Mouse (Mus musculus): ENCODE measurements around the gene Nup214. TPM values are rescaled to one million over a fixed set of nuclear protein-coding genes. Genes with fewer than 3 reads are reported as not detected.

Nup214 gene
- polyA plus RNA-seq (2015; fragmentation: Nextera tagmentation; extraction: Ambion mirVana): 91.5 and 94.7 TPM in 2 replicates

- Histone ChIP-seq H3K4me3 (replicated peaks) (peak within 1 kb of the TSS; percentile 94), H3K9me3 (replicated peaks) (no peaks in the 10 kb centered on the region), H3K36me3 (peaks cover 55% of the 10 kb centered on the region), H3K4me1 (peaks cover 18% of the 10 kb centered on the region), H3K9ac (peak within 1 kb of the TSS; percentile 92), H3K27ac (peak within 1 kb of the TSS; percentile 87), H3K4me2 (peak within 1 kb of the TSS; percentile 90), H3K27me3 (no peaks in the 10 kb centered on the region)
- WGBS: 0% methylated on average over 60 of the region's 60 CpGs
- peak; percentile 99 for ATAC-seq (replicated peaks; ENCODE audit: low FRiP score)
These were observed at the start of gene Nup214 for GRCm38 (mm10) chr2:31974141-31974808. TSS of gene Nup214 (plus strand) at chr2:31974436.

DNA sequence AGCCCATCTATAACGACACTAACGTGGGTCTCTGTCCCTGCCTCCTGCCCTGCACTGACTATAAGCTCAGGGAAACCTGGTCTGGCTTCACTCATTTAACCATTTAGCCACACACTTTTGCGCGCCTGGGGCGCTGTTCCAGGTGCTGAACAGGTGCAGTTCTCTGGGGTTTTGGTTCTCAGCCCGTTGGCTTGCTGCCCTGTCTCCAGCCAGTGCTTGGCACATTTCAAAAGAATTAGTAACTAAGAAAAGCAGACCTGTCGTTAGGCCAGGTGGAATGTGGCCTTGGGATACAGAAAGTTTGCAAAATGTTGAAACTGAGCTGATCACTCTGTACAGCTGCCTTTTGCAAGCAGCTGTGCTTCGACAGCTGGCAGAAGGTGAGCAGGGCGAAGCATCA, 49.4 kb upstream of the Nup214 start:
- 0 out of 2 replicates have a peak, but pooled peaks cover 9% of the 10 kb centered on the region for H3K27me3 ChIP-seq
- 32% methylated on average over 9 of the region's 9 CpGs for WGBS
- no peak overlapping the region for H3K4me3 ChIP-seq (replicated peaks)
- no peak overlapping the region for H3K9ac ChIP-seq
- ATAC-seq (replicated peaks; ENCODE audit: low FRiP score): no peak
- H3K4me2 ChIP-seq: no peak overlapping the region
- no peaks in the 10 kb centered on the region for H3K9me3 ChIP-seq (replicated peaks)
- H3K27ac ChIP-seq: no peak overlapping the region
- no peaks in the 10 kb centered on the region for H3K4me1 ChIP-seq
- no peaks in the 10 kb centered on the region for H3K36me3 ChIP-seq

GRCm38 (mm10) chr2:31925936-31926335, 48.3 kb upstream of the Nup214 start:
- ATAC-seq (replicated peaks; ENCODE audit: low FRiP score): no peak
- 52% methylated on average over 4 of the region's 4 CpGs for WGBS

GRCm38 (mm10) chr2:31929664-31930063, 44.6 kb upstream of the Nup214 start:
- no peak for ATAC-seq (replicated peaks; ENCODE audit: low FRiP score)
- WGBS: 77% methylated on average over 3 of the region's 3 CpGs
- Histone ChIP-seq H3K4me2 (no peak overlapping the region), H3K4me1 (no peaks in the 10 kb centered on the region), H3K27ac (no peak overlapping the region), H3K36me3 (no peaks in the 10 kb centered on the region), H3K9me3 (replicated peaks) (no peaks in the 10 kb centered on the region), H3K4me3 (replicated peaks) (no peak overlapping the region), H3K27me3 (no peaks in the 10 kb centered on the region), H3K9ac (no peak overlapping the region)

More at GRCm38 (mm10) chr2:31925936-31926335, 48.3 kb upstream of the Nup214 start:
- Histone ChIP-seq H3K27me3 (0 out of 2 replicates have a peak, but pooled peaks cover 3% of the 10 kb centered on the region), H3K36me3 (no peaks in the 10 kb centered on the region), H3K4me3 (replicated peaks) (no peak overlapping the region), H3K9me3 (replicated peaks) (no peaks in the 10 kb centered on the region), H3K4me1 (no peaks in the 10 kb centered on the region), H3K27ac (no peak overlapping the region), H3K4me2 (no peak overlapping the region), H3K9ac (no peak overlapping the region)

DNA sequence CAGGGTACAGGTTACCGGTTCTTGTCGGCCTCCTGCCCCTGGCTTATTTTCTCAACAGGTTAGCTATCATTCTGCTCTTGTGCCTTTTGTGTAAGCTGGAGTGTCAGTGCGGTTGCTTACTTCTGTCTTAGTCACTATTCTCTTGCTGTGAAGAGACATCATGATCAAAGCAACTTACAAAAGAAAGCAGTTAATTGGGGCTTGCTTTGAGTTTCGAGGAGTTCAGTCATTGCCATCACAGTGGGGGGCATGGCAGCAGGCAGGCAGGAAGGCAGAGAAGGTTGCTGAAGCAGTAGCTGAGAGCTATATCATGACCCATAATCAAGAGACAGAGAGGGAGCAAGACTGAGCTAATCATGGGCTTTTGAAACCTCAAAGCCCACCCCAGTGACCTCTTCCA, 39.7 kb upstream of the Nup214 start:
- H3K36me3 ChIP-seq: no peaks in the 10 kb centered on the region
- no peaks in the 10 kb centered on the region for H3K4me1 ChIP-seq
- H3K27ac ChIP-seq: no peak overlapping the region
- no peaks in the 10 kb centered on the region for H3K9me3 ChIP-seq (replicated peaks)
- no peak overlapping the region for H3K4me2 ChIP-seq
- no peak overlapping the region for H3K4me3 ChIP-seq (replicated peaks)
- H3K9ac ChIP-seq: no peak overlapping the region
- WGBS: 37% methylated on average over 4 of the region's 4 CpGs
- ATAC-seq (replicated peaks; ENCODE audit: low FRiP score): no peak
- no peaks in the 10 kb centered on the region for H3K27me3 ChIP-seq

GRCm38 (mm10) chr2:31935054-31935453, 39.2 kb upstream of the Nup214 start:
- Histone ChIP-seq H3K4me2 (no peak overlapping the region), H3K27me3 (no peaks in the 10 kb centered on the region), H3K9me3 (replicated peaks) (no peaks in the 10 kb centered on the region), H3K9ac (no peak overlapping the region), H3K27ac (no peak overlapping the region), H3K4me3 (replicated peaks) (no peak overlapping the region), H3K36me3 (no peaks in the 10 kb centered on the region), H3K4me1 (no peaks in the 10 kb centered on the region)
- ATAC-seq (replicated peaks; ENCODE audit: low FRiP score): no peak
- 23% methylated on average over 4 of the region's 4 CpGs for WGBS

DNA sequence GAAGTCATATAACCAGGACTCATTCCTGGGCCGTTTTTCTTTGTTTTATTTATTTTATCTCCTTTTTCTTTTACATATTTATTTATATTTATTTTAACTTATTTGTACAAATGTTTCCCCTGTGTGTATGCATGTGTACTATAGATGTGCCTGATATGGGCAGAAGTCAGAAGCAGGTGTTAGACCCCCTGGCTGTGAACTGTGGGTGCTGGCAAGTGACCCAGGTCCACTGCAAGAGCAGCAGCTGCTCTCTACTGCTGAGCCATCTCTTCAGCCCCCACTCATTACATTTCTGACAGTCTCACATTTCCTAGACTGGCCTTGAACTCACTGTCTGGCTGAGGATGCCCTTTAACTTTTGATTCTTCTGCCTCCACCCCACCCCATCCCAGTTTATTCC, 35.9 kb upstream of the Nup214 start:
- WGBS: 82% methylated on average over 1 of the region's 1 CpGs
- ATAC-seq (replicated peaks; ENCODE audit: low FRiP score): no peak
- Histone ChIP-seq H3K36me3 (no peaks in the 10 kb centered on the region), H3K4me2 (no peak overlapping the region), H3K9ac (no peak overlapping the region), H3K4me1 (no peaks in the 10 kb centered on the region), H3K27me3 (no peaks in the 10 kb centered on the region), H3K9me3 (replicated peaks) (no peaks in the 10 kb centered on the region), H3K4me3 (replicated peaks) (no peak overlapping the region), H3K27ac (no peak overlapping the region)

DNA sequence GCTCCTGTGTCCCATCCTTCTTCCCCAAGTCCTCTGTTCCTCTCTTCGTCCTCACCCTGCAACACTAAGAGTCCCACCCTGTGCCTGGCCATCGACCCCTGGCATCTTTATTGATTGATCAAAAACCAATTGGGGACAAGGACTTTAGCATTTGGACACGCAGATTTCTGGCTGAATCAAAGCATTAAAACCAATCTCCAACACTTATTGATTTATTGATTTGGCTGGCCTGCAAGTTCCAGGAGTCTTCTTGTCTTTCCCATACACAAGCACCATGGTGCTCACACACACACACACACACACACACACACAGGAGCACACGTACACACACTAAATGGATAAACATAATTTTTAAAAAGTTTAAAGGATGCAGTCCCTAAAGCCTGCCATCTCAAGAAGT, 31.2 kb upstream of the Nup214 start:
- ATAC-seq (replicated peaks; ENCODE audit: low FRiP score): no peak
- Histone ChIP-seq H3K9ac (no peak overlapping the region), H3K4me3 (replicated peaks) (no peak overlapping the region), H3K9me3 (replicated peaks) (no peaks in the 10 kb centered on the region), H3K4me1 (no peaks in the 10 kb centered on the region), H3K27ac (no peak overlapping the region), H3K4me2 (no peak overlapping the region), H3K36me3 (no peaks in the 10 kb centered on the region), H3K27me3 (0 out of 2 replicates have a peak, but pooled peaks cover 3% of the 10 kb centered on the region)
- WGBS: 84% methylated on average over 4 of the region's 4 CpGs

DNA sequence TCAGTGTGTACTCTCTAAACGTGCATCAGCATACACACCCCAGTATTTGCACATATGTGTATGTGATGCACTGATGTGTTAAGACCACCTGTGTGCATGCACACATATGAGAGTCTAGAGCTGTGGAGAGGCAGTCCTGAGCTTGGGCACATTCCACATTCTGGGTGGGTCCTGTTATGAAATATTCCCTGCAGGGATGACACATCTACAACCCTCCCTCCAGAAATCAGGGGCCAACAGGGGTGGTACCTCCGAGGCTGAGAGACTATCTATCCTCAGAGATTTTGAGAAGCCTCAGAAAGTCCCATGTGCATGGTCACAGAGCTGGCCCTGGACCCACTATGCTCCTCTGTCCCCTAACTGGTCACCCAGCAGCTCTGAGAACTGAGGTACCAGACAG, 28.7 kb upstream of the Nup214 start:
- WGBS: 80% methylated on average over 2 of the region's 2 CpGs
- peaks cover 3% of the 10 kb centered on the region; the same call in 1 of the 2 replicates for H3K27me3 ChIP-seq
- H3K4me2 ChIP-seq: no peak overlapping the region
- peaks cover 7% of the 10 kb centered on the region for H3K4me1 ChIP-seq
- no peak overlapping the region for H3K27ac ChIP-seq
- no peak overlapping the region for H3K4me3 ChIP-seq (replicated peaks)
- ATAC-seq (replicated peaks; ENCODE audit: low FRiP score): no peak
- no peaks in the 10 kb centered on the region for H3K9me3 ChIP-seq (replicated peaks)
- H3K9ac ChIP-seq: no peak overlapping the region
- no peaks in the 10 kb centered on the region for H3K36me3 ChIP-seq

DNA sequence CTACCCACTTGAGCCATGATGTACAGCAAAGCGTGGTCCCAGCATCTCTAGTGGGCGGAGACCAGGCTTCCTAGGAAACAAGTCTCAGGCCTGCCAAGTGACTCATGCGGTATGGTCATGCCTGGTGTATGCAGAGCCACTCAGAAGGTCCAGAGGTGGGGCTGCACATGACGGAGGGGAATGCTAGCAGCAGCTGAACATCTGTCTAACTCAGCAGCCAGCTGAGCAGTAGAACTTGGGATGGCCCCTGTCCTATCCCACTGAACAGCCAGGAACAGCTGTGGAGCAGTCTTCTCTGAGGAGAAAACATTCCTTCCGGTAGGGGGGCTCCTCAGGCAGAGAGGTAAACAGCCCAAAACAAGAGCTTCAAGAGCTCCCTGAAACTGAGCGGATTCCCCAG, 25.8 kb upstream of the Nup214 start:
- H3K9ac ChIP-seq: no peak overlapping the region
- 81% methylated on average over 6 of the region's 6 CpGs for WGBS
- H3K27me3 ChIP-seq: peaks cover 3% of the 10 kb centered on the region; the same call in 1 of the 2 replicates
- H3K4me1 ChIP-seq: peaks cover 35% of the 10 kb centered on the region
- no peak overlapping the region for H3K4me3 ChIP-seq (replicated peaks)
- ATAC-seq (replicated peaks; ENCODE audit: low FRiP score): no peak
- H3K4me2 ChIP-seq: no peak overlapping the region
- no peaks in the 10 kb centered on the region for H3K36me3 ChIP-seq
- no peak overlapping the region for H3K27ac ChIP-seq
- H3K9me3 ChIP-seq (replicated peaks): no peaks in the 10 kb centered on the region

DNA sequence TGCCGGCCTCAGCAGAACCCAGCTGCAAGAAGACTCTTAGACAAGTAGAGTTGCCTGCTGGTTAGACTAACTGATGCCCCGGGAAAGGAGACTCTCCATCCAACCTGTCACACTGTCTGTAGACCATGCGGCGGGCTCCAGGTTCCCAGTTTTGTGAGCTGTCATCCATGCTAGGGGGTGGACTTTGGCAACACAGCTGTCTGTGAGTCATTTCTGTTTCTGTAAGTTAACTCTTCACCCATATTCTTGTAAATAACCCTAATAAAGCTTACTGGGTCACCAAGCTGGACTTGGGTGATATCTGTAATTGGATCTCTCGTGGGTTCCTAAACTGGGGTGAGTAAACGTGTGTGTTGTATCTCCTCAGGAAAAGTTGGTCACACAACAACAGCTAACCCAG, 25.4 kb upstream of the Nup214 start:
- ATAC-seq (replicated peaks; ENCODE audit: low FRiP score): no peak
- no peak overlapping the region for H3K4me2 ChIP-seq
- no peak overlapping the region for H3K27ac ChIP-seq
- no peak overlapping the region for H3K4me3 ChIP-seq (replicated peaks)
- peaks cover 3% of the 10 kb centered on the region; the same call in 1 of the 2 replicates for H3K27me3 ChIP-seq
- 58% methylated on average over 6 of the region's 6 CpGs for WGBS
- H3K4me1 ChIP-seq: peaks cover 38% of the 10 kb centered on the region
- H3K36me3 ChIP-seq: no peaks in the 10 kb centered on the region
- H3K9ac ChIP-seq: no peak overlapping the region
- H3K9me3 ChIP-seq (replicated peaks): no peaks in the 10 kb centered on the region

- 0% methylated on average over 65 of the region's 66 CpGs for WGBS
- H3K4me1 ChIP-seq: peaks cover 53% of the 10 kb centered on the region
- peaks cover 3% of the 10 kb centered on the region; the same call in 1 of the 2 replicates for H3K27me3 ChIP-seq
- peak within 1 kb of the TSS; percentile 98 for H3K4me2 ChIP-seq
- H3K27ac ChIP-seq: peak within 1 kb of the TSS; percentile 71
- peak within 1 kb of the TSS; percentile 84 for H3K4me3 ChIP-seq (replicated peaks)
- peak within 1 kb of the TSS; percentile 74 for H3K9ac ChIP-seq
- ATAC-seq (replicated peaks; ENCODE audit: low FRiP score): peak; percentile 57
- no peaks in the 10 kb centered on the region for H3K36me3 ChIP-seq
- H3K9me3 ChIP-seq (replicated peaks): no peaks in the 10 kb centered on the region
These were observed 24.0 kb upstream of the Nup214 start, which contains the start of gene Aif1l for GRCm38 (mm10) chr2:31950058-31950871. TSS of gene Aif1l (plus strand) at chr2:31950139.

Measured in kidney, embryonic 15.5 days (tissue).